Mouse (Mus musculus) hindbrain, embryonic 10.5 days (tissue): ENCODE results near the gene Slc27a4. TPM values are rescaled to one million over a fixed set of nuclear protein-coding genes. Genes with fewer than 3 reads are reported as not detected.

Experiments used
- DNase-seq: peaks from one replicate; pipeline ENCODE4 v3.0.0-alpha.2; 2017; ENCODE audit warnings: low spot score
- H3K27ac ChIP-seq: fragments of 300-500 bp; sonication (generic); 2 replicates; pipeline ENCODE4 v1.5.1; 2016; ENCODE audit warnings: mild to moderate bottlenecking, moderate library complexity
- H3K27me3 ChIP-seq: fragments of 300-500 bp; sonication (generic); 2 replicates; pipeline ENCODE4 v1.6.1; 2016; ENCODE audit warnings: mild to moderate bottlenecking; ENCODE audit not compliant: poor library complexity, insufficient read depth, severe bottlenecking
- H3K36me3 ChIP-seq: fragments of 300-500 bp; sonication (generic); 2 replicates; pipeline ENCODE4 v1.6.1; 2016; ENCODE audit warnings: mild to moderate bottlenecking, moderate library complexity
- H3K4me1 ChIP-seq: fragments of 300-500 bp; sonication (generic); replicated peaks from 2 replicates; pipeline ENCODE4 v1.6.1; 2016; ENCODE audit warnings: mild to moderate bottlenecking
- H3K4me3 ChIP-seq: fragments of 300-500 bp; sonication (generic); 2 replicates; pipeline ENCODE4 v1.5.1; 2016; ENCODE audit warnings: mild to moderate bottlenecking, moderate library complexity
- H3K9me3 ChIP-seq: fragments of 300-500 bp; sonication (generic); 2 replicates; pipeline ENCODE4 v1.6.1; 2016; ENCODE audit warnings: mild to moderate bottlenecking, moderate library complexity
- WGBS: fragments of 180-500 bp; shearing (Covaris S2); methylation state at CpG from one replicate; pipeline ENCODE4 v1.1.7; 2016; 5-methylcytosine and 5-hydroxymethylcytosine counted together
- polyA plus RNA-seq: library from polyadenylated mRNA; unstranded; fragments of >200 nt; fragmentation: Nextera tagmentation; extraction: Ambion mirVana; gene quantifications from 2 replicates; pipeline ENCODE4 v1.2.1, GENCODE M21; 2016

The Slc27a4 gene
- polyA plus RNA-seq, 1 experiment from 2014 or later = 24.7 TPM

- Histone ChIP-seq H3K9me3 (no peaks in the 10 kb centered on the region), H3K36me3 (peaks cover 53% of the 10 kb centered on the region), H3K27me3 (no peaks in the 10 kb centered on the region; the same call in 1 of the 2 replicates), H3K4me1 (peaks cover 40% of the 10 kb centered on the region), H3K27ac (0 out of 2 replicates have a peak overlapping the region, but pooled peaks have one; percentile 23), H3K4me3 (no peak overlapping the region)
- WGBS = 90% methylated on average over 4 of the region's 4 CpGs
- no peak for DNase-seq
Measured at GRCm38 (mm10) chr2:29831106-29831505, 28.7 kb downstream of the Slc27a4 start.

- DNase-seq = no peak
- peak overlapping the region; percentile 77 for H3K27ac ChIP-seq
- H3K4me3 ChIP-seq = no peak overlapping the region
- H3K36me3 ChIP-seq = peaks cover 68% of the 10 kb centered on the region
- H3K9me3 ChIP-seq = no peaks in the 10 kb centered on the region
- peaks cover 49% of the 10 kb centered on the region for H3K4me1 ChIP-seq
- H3K27me3 ChIP-seq = no peaks in the 10 kb centered on the region; the same call in 1 of the 2 replicates
- 94% methylated on average over 5 of the region's 5 CpGs for WGBS
Measured at GRCm38 (mm10) chr2:29833796-29834195, 31.4 kb downstream of the Slc27a4 start.

GRCm38 (mm10) chr2:29835391-29835899 is 33.0 kb downstream of the Slc27a4 start:
- Histone ChIP-seq H3K9me3 (no peaks in the 10 kb centered on the region), H3K4me1 (peaks cover 63% of the 10 kb centered on the region), H3K27me3 (no peaks in the 10 kb centered on the region; the same call in 1 of the 2 replicates), H3K4me3 (peak overlapping the region; percentile 35), H3K27ac (peak overlapping the region; percentile 100), H3K36me3 (peaks cover 58% of the 10 kb centered on the region)
- WGBS = 28% methylated on average over 2 of the region's 2 CpGs
- peak; percentile 70 for DNase-seq

GRCm38 (mm10) chr2:29839460-29839859 is 37.0 kb downstream of the Slc27a4 start:
- DNase-seq = peak; percentile 91
- H3K27ac ChIP-seq = peak overlapping the region; percentile 100
- peaks cover 97% of the 10 kb centered on the region for H3K4me1 ChIP-seq
- peaks cover 62% of the 10 kb centered on the region for H3K36me3 ChIP-seq
- peaks cover 16% of the 10 kb centered on the region for H3K27me3 ChIP-seq
- no peaks in the 10 kb centered on the region for H3K9me3 ChIP-seq
- peak overlapping the region; percentile 29 for H3K4me3 ChIP-seq
- WGBS = 23% methylated on average over 4 of the region's 4 CpGs

- Histone ChIP-seq H3K4me3 (peak overlapping the region; percentile 91), H3K9me3 (no peaks in the 10 kb centered on the region), H3K4me1 (peaks cover 95% of the 10 kb centered on the region), H3K36me3 (peaks cover 55% of the 10 kb centered on the region), H3K27me3 (peaks cover 55% of the 10 kb centered on the region), H3K27ac (peak overlapping the region; percentile 100)
- peak; percentile 79 for DNase-seq
- WGBS = 35% methylated on average over 9 of the region's 9 CpGs
Measured at GRCm38 (mm10) chr2:29843231-29844105, 41.0 kb downstream of the Slc27a4 start.

GRCm38 (mm10) chr2:29844115-29844514 is 41.7 kb downstream of the Slc27a4 start:
- Histone ChIP-seq H3K9me3 (no peaks in the 10 kb centered on the region), H3K27ac (peak overlapping the region; percentile 100), H3K27me3 (peaks cover 55% of the 10 kb centered on the region), H3K4me1 (peaks cover 95% of the 10 kb centered on the region), H3K36me3 (peaks cover 55% of the 10 kb centered on the region), H3K4me3 (peak overlapping the region; percentile 91)
- no peak for DNase-seq
- WGBS = 31% methylated on average over 2 of the region's 2 CpGs

GRCm38 (mm10) chr2:29844661-29845060 is 42.2 kb downstream of the Slc27a4 start:
- Histone ChIP-seq H3K4me1 (peaks cover 95% of the 10 kb centered on the region), H3K36me3 (peaks cover 55% of the 10 kb centered on the region), H3K4me3 (peak overlapping the region; percentile 91), H3K27me3 (peaks cover 55% of the 10 kb centered on the region), H3K27ac (peak overlapping the region; percentile 100), H3K9me3 (no peaks in the 10 kb centered on the region)
- WGBS = 7% methylated on average over 3 of the region's 3 CpGs
- peak; percentile 19 for DNase-seq

GRCm38 (mm10) chr2:29845636-29846035 is 43.2 kb downstream of the Slc27a4 start:
- 4% methylated on average over 25 of the region's 25 CpGs for WGBS
- Histone ChIP-seq H3K4me1 (peaks cover 95% of the 10 kb centered on the region), H3K27ac (peak overlapping the region; percentile 100), H3K4me3 (peak overlapping the region; percentile 91), H3K27me3 (peaks cover 55% of the 10 kb centered on the region), H3K36me3 (peaks cover 51% of the 10 kb centered on the region), H3K9me3 (no peaks in the 10 kb centered on the region)
- no peak for DNase-seq

GRCm38 (mm10) chr2:29846061-29846853 is 43.8 kb downstream of the Slc27a4 start:
- DNase-seq = peak; percentile 88
- Histone ChIP-seq H3K27ac (peak overlapping the region; percentile 100), H3K9me3 (no peaks in the 10 kb centered on the region), H3K4me3 (peak overlapping the region; percentile 91), H3K4me1 (peaks cover 95% of the 10 kb centered on the region), H3K36me3 (peaks cover 46% of the 10 kb centered on the region), H3K27me3 (peaks cover 55% of the 10 kb centered on the region)
- WGBS = 2% methylated on average over 47 of the region's 47 CpGs

GRCm38 (mm10) chr2:29846911-29847310 is 44.5 kb downstream of the Slc27a4 start:
- peaks cover 39% of the 10 kb centered on the region for H3K36me3 ChIP-seq
- H3K4me3 ChIP-seq = peak overlapping the region; percentile 91
- H3K9me3 ChIP-seq = no peaks in the 10 kb centered on the region
- H3K4me1 ChIP-seq = peaks cover 97% of the 10 kb centered on the region
- H3K27me3 ChIP-seq = peaks cover 55% of the 10 kb centered on the region
- WGBS = 26% methylated on average over 3 of the region's 3 CpGs
- DNase-seq = peak; percentile 49
- peak overlapping the region; percentile 100 for H3K27ac ChIP-seq

- Histone ChIP-seq H3K9me3 (no peaks in the 10 kb centered on the region), H3K4me1 (peaks cover 97% of the 10 kb centered on the region), H3K4me3 (no peak overlapping the region), H3K27ac (peak overlapping the region; percentile 100), H3K27me3 (peaks cover 48% of the 10 kb centered on the region), H3K36me3 (peaks cover 18% of the 10 kb centered on the region)
- no peak for DNase-seq
- 45% methylated on average over 8 of the region's 8 CpGs for WGBS
Measured at GRCm38 (mm10) chr2:29849041-29849440, 46.6 kb downstream of the Slc27a4 start.

GRCm38 (mm10) chr2:29849841-29850480 is 47.5 kb downstream of the Slc27a4 start:
- H3K27ac ChIP-seq = peak overlapping the region; percentile 100

More at GRCm38 (mm10) chr2:29849841-29850480, 47.5 kb downstream of the Slc27a4 start:
- Histone ChIP-seq H3K4me1 (peaks cover 99% of the 10 kb centered on the region), H3K4me3 (peak overlapping the region; percentile 21), H3K27me3 (peaks cover 39% of the 10 kb centered on the region), H3K9me3 (no peaks in the 10 kb centered on the region), H3K36me3 (peaks cover 9% of the 10 kb centered on the region; the same call in 1 of the 2 replicates)
- DNase-seq = peak; percentile 40
- WGBS = 40% methylated on average over 5 of the region's 5 CpGs
